Mouse (Mus musculus) cerebellum, adult 2 months (tissue): ENCODE measurements around the gene Snx15.

Experiments
- CTCF ChIP-seq: fragments of 200-500 bp; IDR thresholded peaks from 2 replicates; pipeline ENCODE4 v1.5.1; 2011; ENCODE audit warnings: low read depth, mild to moderate bottlenecking, control low read depth, low read length, moderate library complexity, borderline replicate concordance; ENCODE audit not compliant: insufficient read depth
- POLR2A ChIP-seq: fragments of 200-500 bp; IDR thresholded peaks from 2 replicates; pipeline ENCODE4 v1.6.1; 2011; ENCODE audit warnings: low read length, control low read depth, borderline replicate concordance; ENCODE audit not compliant: insufficient read depth

- no peak for TF ChIP-seq CTCF
- peak; percentile 53; the same call in 1 of the 2 replicates for TF ChIP-seq POLR2A
Observed at GRCm38 (mm10) chr19:6084478-6085248, 43.4 kb downstream of the Snx15 start, which contains the start of the genes Zfpl1 and Cdca5.
